Mouse (Mus musculus): ENCODE measurements around the gene Rtn4rl1. TPM values are rescaled to one million over a fixed set of nuclear protein-coding genes. Genes with fewer than 3 reads are reported as not detected.

The Rtn4rl1 gene
- total and polyA plus RNA-seq, 2 experiments from 2014 or later, result 11.0 to 15.6 TPM

- no peaks in the 10 kb centered on the region for H3K9me3 ChIP-seq (ENCODE audit: low read length)
- no peak overlapping the region for H3K9ac ChIP-seq
- no peak for ATAC-seq
- H3K4me2 ChIP-seq (ENCODE audit: low read depth), result no peak overlapping the region
- no peaks in the 10 kb centered on the region for H3K4me1 ChIP-seq (ENCODE audit: insufficient read depth)
- no peak for DNase-seq
- H3K27ac ChIP-seq (ENCODE audit: low read depth, low read length), result no peak overlapping the region
- H3K4me3 ChIP-seq (ENCODE audit: low read depth, low read length), result no peak overlapping the region
- no peak for TF ChIP-seq CTCF (IDR thresholded peaks at IDR 0.05; ENCODE audit: low read depth)
- H3K36me3 ChIP-seq (ENCODE audit: insufficient read depth), result peaks cover 57% of the 10 kb centered on the region
- 81% methylated on average over 9 of the region's 9 CpGs for WGBS
- H3K27me3 ChIP-seq (ENCODE audit: insufficient read depth, low read length), result no peaks in the 10 kb centered on the region
These were observed 111.2 kb downstream of the Rtn4rl1 start for GRCm38 (mm10) chr11:75304797-75305196.

DNA sequence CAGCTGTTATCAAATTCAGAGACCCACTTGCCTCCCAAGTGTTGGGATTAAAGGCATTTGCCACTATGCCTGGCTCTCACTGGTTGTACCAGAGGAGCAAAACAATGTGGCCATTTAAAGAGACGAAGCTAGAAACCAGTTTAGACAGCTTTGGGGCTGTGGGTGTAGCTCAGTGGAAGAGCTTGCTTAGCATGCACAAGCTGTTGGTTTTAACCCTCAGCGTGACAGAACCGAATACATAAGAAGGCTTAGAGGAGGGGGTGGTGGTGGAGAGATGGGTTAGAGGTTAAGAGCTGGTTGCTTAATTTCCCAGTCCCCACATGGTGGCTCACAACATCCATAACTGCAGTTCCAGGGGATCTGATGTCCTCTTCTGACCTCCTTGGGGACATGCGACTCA, 115.1 kb downstream of the Rtn4rl1 start:
- Histone ChIP-seq H3K4me3 (ENCODE audit: low read depth, low read length) (no peak overlapping the region), H3K9ac (no peak overlapping the region), H3K9me3 (ENCODE audit: low read length) (no peaks in the 10 kb centered on the region), H3K27me3 (ENCODE audit: insufficient read depth, low read length) (no peaks in the 10 kb centered on the region), H3K4me2 (ENCODE audit: low read depth) (no peak overlapping the region), H3K4me1 (ENCODE audit: insufficient read depth) (no peaks in the 10 kb centered on the region), H3K27ac (ENCODE audit: low read depth, low read length) (no peak overlapping the region), H3K36me3 (ENCODE audit: insufficient read depth) (peaks cover 67% of the 10 kb centered on the region)
- ATAC-seq (peak; percentile 66), DNase-seq (no peak)
- no peak for TF ChIP-seq CTCF (IDR thresholded peaks at IDR 0.05; ENCODE audit: low read depth)
- WGBS, result 62% methylated on average over 4 of the region's 4 CpGs

GRCm38 (mm10) chr11:75310813-75311212, 117.2 kb downstream of the Rtn4rl1 start:
- no peak overlapping the region for H3K4me3 ChIP-seq (ENCODE audit: low read depth, low read length)
- no peaks in the 10 kb centered on the region for H3K9me3 ChIP-seq (ENCODE audit: low read length)
- ATAC-seq, result no peak
- H3K9ac ChIP-seq, result no peak overlapping the region
- 92% methylated on average over 8 of the region's 8 CpGs for WGBS
- H3K27ac ChIP-seq (ENCODE audit: low read depth, low read length), result no peak overlapping the region
- no peak overlapping the region for H3K4me2 ChIP-seq (ENCODE audit: low read depth)
- no peak for DNase-seq
- H3K27me3 ChIP-seq (ENCODE audit: insufficient read depth, low read length), result no peaks in the 10 kb centered on the region
- no peaks in the 10 kb centered on the region for H3K4me1 ChIP-seq (ENCODE audit: insufficient read depth)
- peaks cover 69% of the 10 kb centered on the region for H3K36me3 ChIP-seq (ENCODE audit: insufficient read depth)
- TF ChIP-seq CTCF (IDR thresholded peaks at IDR 0.05; ENCODE audit: low read depth), result no peak

- Histone ChIP-seq H3K9ac (no peak overlapping the region), H3K9me3 (ENCODE audit: low read length) (no peaks in the 10 kb centered on the region), H3K4me2 (ENCODE audit: low read depth) (no peak overlapping the region), H3K4me3 (ENCODE audit: low read depth, low read length) (no peak overlapping the region), H3K27ac (ENCODE audit: low read depth, low read length) (no peak overlapping the region), H3K4me1 (ENCODE audit: insufficient read depth) (no peaks in the 10 kb centered on the region), H3K27me3 (ENCODE audit: insufficient read depth, low read length) (no peaks in the 10 kb centered on the region), H3K36me3 (ENCODE audit: insufficient read depth) (peaks cover 60% of the 10 kb centered on the region)
- DNase-seq (no peak), ATAC-seq (no peak)
- WGBS, result 83% methylated on average over 6 of the region's 6 CpGs
- TF ChIP-seq CTCF (IDR thresholded peaks at IDR 0.05; ENCODE audit: low read depth), result no peak
These were observed 118.2 kb downstream of the Rtn4rl1 start for GRCm38 (mm10) chr11:75311751-75312150.

GRCm38 (mm10) chr11:75313834-75314233, 120.3 kb downstream of the Rtn4rl1 start:
- TF ChIP-seq CTCF (IDR thresholded peaks at IDR 0.05; ENCODE audit: low read depth), result no peak
- Histone ChIP-seq H3K27ac (ENCODE audit: low read depth, low read length) (no peak overlapping the region), H3K4me3 (ENCODE audit: low read depth, low read length) (no peak overlapping the region), H3K9me3 (ENCODE audit: low read length) (no peaks in the 10 kb centered on the region), H3K27me3 (ENCODE audit: insufficient read depth, low read length) (no peaks in the 10 kb centered on the region), H3K4me1 (ENCODE audit: insufficient read depth) (peaks cover 6% of the 10 kb centered on the region; the same call in 1 of the 2 replicates), H3K4me2 (ENCODE audit: low read depth) (no peak overlapping the region), H3K36me3 (ENCODE audit: insufficient read depth) (peaks cover 46% of the 10 kb centered on the region), H3K9ac (no peak overlapping the region)
- DNase-seq, result peak; percentile 57
- no peak; the same call in 1 of the 2 replicates for ATAC-seq
- WGBS, result 77% methylated on average over 8 of the region's 8 CpGs

MicroRNAs encoded within 50 kb of the gene (microRNA counts, 519-probe panel; counts per million panel counts)
- microRNA mmu-miR-132, result 6,013 counts per million, percentile 80 among the panel's probes with 10 or more counts
- not detected for microRNA mmu-miR-212

Small RNAs within 50 kb of the gene (microRNA-seq; reads per million reads assigned to microRNA genes)
- 2,207 to 2,392 reads per million in 2 experiments for gene Mir132
- gene Mir212, result 119 to 125 reads per million in 2 experiments

Other genes starting within 250 kb of the Rtn4rl1 start
- gene Hic1, start 24.3 kb upstream of the Rtn4rl1 start, total RNA-seq (2014; rRNA removed), result 4.2 and 4.5 TPM in 2 replicates
- gene Hic1, start 24.3 kb upstream of the Rtn4rl1 start, polyA plus RNA-seq (2015; fragmentation: Nextera tagmentation; extraction: Ambion mirVana), result 1.7 TPM in 2 replicates
- 15.5 and 19.6 TPM in 2 replicates for gene Ovca2, start 14.9 kb upstream of the Rtn4rl1 start, total RNA-seq (2014; rRNA removed)
- gene Ovca2, start 14.9 kb upstream of the Rtn4rl1 start, polyA plus RNA-seq (2015; fragmentation: Nextera tagmentation; extraction: Ambion mirVana), result 11.5 and 16.3 TPM in 2 replicates
- gene Dph1, start 2.5 kb upstream of the Rtn4rl1 start, total RNA-seq (2014; rRNA removed), result 19.5 and 21.0 TPM in 2 replicates
- 12.7 and 13.8 TPM in 2 replicates for gene Dph1, start 2.5 kb upstream of the Rtn4rl1 start, polyA plus RNA-seq (2015; fragmentation: Nextera tagmentation; extraction: Ambion mirVana)
- 41.6 and 58.5 TPM in 2 replicates for gene Rpa1, start 154.5 kb downstream of the Rtn4rl1 start, total RNA-seq (2014; rRNA removed)
- 50.1 and 54.1 TPM in 2 replicates for gene Rpa1, start 154.5 kb downstream of the Rtn4rl1 start, polyA plus RNA-seq (2015; fragmentation: Nextera tagmentation; extraction: Ambion mirVana)
- 20.8 and 28.8 TPM in 2 replicates for gene Smyd4, start 154.7 kb downstream of the Rtn4rl1 start, total RNA-seq (2014; rRNA removed)
- gene Smyd4, start 154.7 kb downstream of the Rtn4rl1 start, polyA plus RNA-seq (2015; fragmentation: Nextera tagmentation; extraction: Ambion mirVana), result 13.9 and 21.5 TPM in 2 replicates
- 43.0 and 53.3 TPM in 2 replicates for gene Serpinf1, start 228.9 kb downstream of the Rtn4rl1 start, total RNA-seq (2014; rRNA removed)
- gene Serpinf1, start 228.9 kb downstream of the Rtn4rl1 start, polyA plus RNA-seq (2015; fragmentation: Nextera tagmentation; extraction: Ambion mirVana), result 44.6 and 57.7 TPM in 2 replicates
- 0.24 TPM in 1 of 2 replicates, not detected in the other for gene Serpinf2, start 245.8 kb downstream of the Rtn4rl1 start, total RNA-seq (2014; rRNA removed)
- not detected in 2 replicates for gene Serpinf2, start 245.8 kb downstream of the Rtn4rl1 start, polyA plus RNA-seq (2015; fragmentation: Nextera tagmentation; extraction: Ambion mirVana)

All from forebrain, postnatal 0 days (tissue).